Mouse (Mus musculus): ENCODE data around the gene Tnnt3. TPM values are rescaled to one million over a fixed set of nuclear protein-coding genes. Genes with fewer than 3 reads are reported as not detected.
A peak's percentile ranks its signal among the peaks of the same experiment; 100 is the strongest.

Gene Tnnt3
- total and polyA plus RNA-seq, 3 experiments: 3.1 to 13.3 (median 4.1) TPM

DNA sequence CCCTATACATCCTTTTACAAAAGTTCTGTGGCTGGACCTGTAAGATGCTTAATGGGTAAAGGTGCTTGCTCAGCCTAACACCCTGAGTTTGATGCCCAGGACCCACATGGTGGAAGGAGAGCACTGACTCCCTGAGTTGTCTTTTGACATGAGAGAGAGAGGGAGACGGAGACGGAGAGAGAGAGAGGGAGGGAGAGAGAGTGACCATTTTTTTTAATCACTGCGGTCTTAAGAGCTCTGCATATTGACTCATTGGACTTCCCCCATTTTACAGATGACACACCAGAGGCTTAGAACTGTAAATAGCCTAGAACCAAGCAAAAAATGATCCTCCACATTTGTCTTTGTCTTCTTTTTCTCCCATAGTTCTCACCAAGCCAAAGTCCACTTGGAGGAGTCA lies 10.6 kb upstream of the Tnnt3 start:
- H3K4me1 ChIP-seq (ENCODE audit: control insufficient read depth in 1 of 2, insufficient read depth in 2 of 2): peaks cover 19 to 47% of the 10 kb centered on the region in 2 experiments
- no peak overlapping the region for H3K4me3 ChIP-seq (replicated peaks in 1 of 3; ENCODE audit: low read depth in 2 of 3, low read length in 2 of 3, poor library complexity in 1 of 3)
- TF ChIP-seq TBP (conservative IDR thresholded peaks at IDR 0.05; ENCODE audit: low read depth, low read length) (0 out of 2 replicates have a peak, but pooled peaks have one; percentile 22), MAFK (IDR thresholded peaks at IDR 0.05; ENCODE audit: insufficient replicate concordance, low read length) (peak; percentile 53; the same call in 1 of the 2 replicates), MEF2A (IDR thresholded peaks at IDR 0.05; ENCODE audit: borderline replicate concordance, low read depth, low read length) (peak; percentile 66; the same call in 1 of the 2 replicates), MXI1 (IDR thresholded peaks at IDR 0.05; ENCODE audit: low read depth, low read length) (no peak; the same call in 1 of the 2 replicates), ZC3H11A (IDR thresholded peaks at IDR 0.05; ENCODE audit: low read depth, low read length) (no peak), RAD21 (IDR thresholded peaks at IDR 0.05; ENCODE audit: low read depth, low read length) (no peak), MYC (IDR thresholded peaks at IDR 0.05; ENCODE audit: low read depth, low read length) (no peak), ZKSCAN1 (IDR thresholded peaks at IDR 0.05; ENCODE audit: borderline replicate concordance, low read depth, low read length) (no peak), MAX (IDR thresholded peaks at IDR 0.05; ENCODE audit: low read length) (no peak), CTCF (conservative IDR thresholded peaks at IDR 0.05 in 1 of 2, IDR thresholded peaks at IDR 0.05 in 1 of 2; ENCODE audit: low read depth in 2 of 2, low read length in 2 of 2) (no peak), CHD1 (IDR thresholded peaks at IDR 0.05; ENCODE audit: low read depth, low read length) (no peak; the same call in 1 of the 2 replicates), JUN (IDR thresholded peaks at IDR 0.05; ENCODE audit: insufficient read depth, low read depth, low read length) (peak; percentile 58; the same call in 1 of the 2 replicates), JUND (conservative IDR thresholded peaks at IDR 0.05; ENCODE audit: low read depth, low read length) (peak; percentile 72), TCF12 (IDR thresholded peaks at IDR 0.05; ENCODE audit: low read depth, low read length) (peak; percentile 57; the same call in 1 of the 2 replicates), MAZ (IDR thresholded peaks at IDR 0.05; ENCODE audit: low read depth, low read length) (peak; percentile 77), POLR2AphosphoS2 (IDR thresholded peaks at IDR 0.05; ENCODE audit: low read depth, low read length) (no peak), USF2 (conservative IDR thresholded peaks at IDR 0.05; ENCODE audit: low read depth, low read length) (no peak), KAT2A (IDR thresholded peaks at IDR 0.05; ENCODE audit: insufficient replicate concordance, low read length) (no peak), GABPA (IDR thresholded peaks at IDR 0.05; ENCODE audit: insufficient replicate concordance, low read depth, low read length) (no peak), CHD2 (IDR thresholded peaks at IDR 0.05; ENCODE audit: low read length) (no peak), ELF1 (IDR thresholded peaks at IDR 0.05; ENCODE audit: low read depth, low read length) (no peak), UBTF (IDR thresholded peaks at IDR 0.05; ENCODE audit: low read depth, low read length) (peak; percentile 66; the same call in 1 of the 2 replicates), PAX5 (IDR thresholded peaks at IDR 0.05; ENCODE audit: low read length) (no peak), NRF1 (IDR thresholded peaks at IDR 0.05; ENCODE audit: low read depth, low read length) (no peak), ZNF384 (IDR thresholded peaks at IDR 0.05; ENCODE audit: low read depth, low read length) (peak; percentile 98), HCFC1 (IDR thresholded peaks at IDR 0.05; ENCODE audit: low read depth, low read length) (no peak), SIN3A (IDR thresholded peaks at IDR 0.05; ENCODE audit: low read length) (no peak; the same call in 1 of the 2 replicates), NELFE (IDR thresholded peaks at IDR 0.05; ENCODE audit: low read depth, low read length) (no peak), USF1 (IDR thresholded peaks at IDR 0.05; ENCODE audit: low read depth, low read length) (no peak), EP300 (IDR thresholded peaks at IDR 0.05; ENCODE audit: low read length) (peak; percentile 92), ZMIZ1 (IDR thresholded peaks at IDR 0.05; ENCODE audit: low read depth, low read length) (no peak), E2F4 (IDR thresholded peaks at IDR 0.05; ENCODE audit: insufficient replicate concordance, low read depth, low read length) (no peak), SMC3 (IDR thresholded peaks at IDR 0.05; ENCODE audit: low read depth, low read length) (no peak), IRF4 (IDR thresholded peaks at IDR 0.05; ENCODE audit: low read depth, low read length) (peak; percentile 75), ETS1 (conservative IDR thresholded peaks at IDR 0.05; ENCODE audit: low read depth, low read length) (peak; percentile 68; the same call in 1 of the 2 replicates), BHLHE40 (IDR thresholded peaks at IDR 0.05; ENCODE audit: low read depth, low read length) (peak; percentile 50; the same call in 1 of the 2 replicates), RCOR1 (conservative IDR thresholded peaks at IDR 0.05; ENCODE audit: low read depth, low read length) (no peak), POLR2A (IDR thresholded peaks at IDR 0.05; ENCODE audit: low read depth, low read length) (no peak)
- no peaks in the 10 kb centered on the region for H3K9me3 ChIP-seq (replicated peaks; ENCODE audit: low read length)
- DNase-seq (ENCODE audit: extremely low read depth): peak; percentile 70
- in situ Hi-C loops (cut with MboI; ENCODE audit: low pct_ligation_motif_present, low pct_unique_long_range_greater_than_20kb, low sequenced_read_pairs) (no loop called here), dilution Hi-C loops (cut with MboI; ENCODE audit: extremely low pct_ligation_motif_present, extremely low pct_unique_long_range_greater_than_20kb, low sequenced_read_pairs) (no loop called here)
- H3K79me2 ChIP-seq (replicated peaks; ENCODE audit: control insufficient read depth, extremely low read depth, insufficient read depth, poor library complexity, severe bottlenecking): no peaks in the 10 kb centered on the region
- H3K27me3 ChIP-seq (replicated peaks): no peaks in the 10 kb centered on the region
- H3K4me2 ChIP-seq (ENCODE audit: insufficient read depth, low read depth, poor library complexity, severe bottlenecking): peak overlapping the region; percentile 72
- peak overlapping the region; percentile 17; the same call in 1 of the 2 replicates for H3K9ac ChIP-seq (ENCODE audit: insufficient read depth, low read depth)
- peak overlapping the region; percentile 86 for H3K27ac ChIP-seq (ENCODE audit: insufficient read depth, low read depth)
- H3K36me3 ChIP-seq (replicated peaks in 1 of 2; ENCODE audit: control insufficient read depth in 1 of 2, insufficient read depth in 1 of 2, low read length in 1 of 2): peaks cover 80 to 98% of the 10 kb centered on the region in 2 experiments

Data from CH12.LX (cell line).